Mouse (Mus musculus) hindbrain, embryonic 14.5 days (tissue): ENCODE results near the gene Kcnk12. TPM values are rescaled to one million over a fixed set of nuclear protein-coding genes. Genes with fewer than 3 reads are reported as not detected.
A peak's percentile ranks its signal among the peaks of the same experiment; 100 is the strongest.

Source experiments
- ATAC-seq: fragments of 200-750 bp; cut with Nextera tagmentation; 2 replicates; pipeline ENCODE4 v1.8.0; 2017; ENCODE audit warnings: moderate number of reproducible peaks, mild to moderate bottlenecking, moderate TSS enrichment, moderate library complexity; ENCODE audit not compliant: low FRiP score
- DNase-seq: peaks from one replicate; pipeline ENCODE4 v3.0.0-alpha.2; 2015; ENCODE audit warnings: low spot score
- H3K27ac ChIP-seq: fragments of 300-500 bp; sonication (generic); 2 replicates; pipeline ENCODE4 v1.5.1; 2014; ENCODE audit warnings: mild to moderate bottlenecking, moderate library complexity
- H3K27me3 ChIP-seq: fragments of 300-500 bp; sonication (generic); 2 replicates; pipeline ENCODE4 v1.6.1; 2014; ENCODE audit warnings: mild to moderate bottlenecking, low read length, mixed read lengths; ENCODE audit not compliant: control insufficient read depth, insufficient read depth
- H3K36me3 ChIP-seq: fragments of 300-500 bp; sonication (generic); replicated peaks from 2 replicates; pipeline ENCODE4 v1.6.1; 2014; ENCODE audit not compliant: control insufficient read depth, insufficient read depth
- H3K4me1 ChIP-seq: fragments of 300-500 bp; sonication (generic); replicated peaks from 2 replicates; pipeline ENCODE4 v1.6.1; 2014; ENCODE audit warnings: antibody characterized with exemption, low read length, mixed read lengths; ENCODE audit not compliant: control insufficient read depth, insufficient read depth
- H3K4me2 ChIP-seq: fragments of 300-500 bp; sonication (generic); replicated peaks from 2 replicates; pipeline ENCODE4 v1.6.1; 2014; ENCODE audit warnings: mild to moderate bottlenecking, moderate library complexity
- H3K4me3 ChIP-seq: fragments of 300-500 bp; sonication (generic); replicated peaks from 2 replicates; pipeline ENCODE4 v1.5.1; 2014; ENCODE audit warnings: mild to moderate bottlenecking, low read length
- H3K9ac ChIP-seq: fragments of 300-500 bp; sonication (generic); 2 replicates; pipeline ENCODE4 v1.6.1; 2014
- H3K9me3 ChIP-seq: fragments of 300-500 bp; sonication (generic); 2 replicates; pipeline ENCODE4 v1.6.1; 2016; ENCODE audit warnings: low read length; ENCODE audit not compliant: control insufficient read depth
- WGBS: fragments of 180-500 bp; shearing (Covaris S2); extraction: QIAGEN DNeasy Blood & Tissue Kit; methylation state at CpG from one replicate; pipeline ENCODE4 v1.1.7; 2014; 5-methylcytosine and 5-hydroxymethylcytosine counted together
- polyA plus RNA-seq: library from polyadenylated mRNA; unstranded; fragments of >200 nt; fragmentation: Nextera tagmentation; extraction: Ambion mirVana; gene quantifications from 2 replicates; pipeline ENCODE4 v1.2.1, GENCODE M21; 2014

Gene Kcnk12
- polyA plus RNA-seq = 1.1 and 1.3 TPM in 2 replicates

DNA sequence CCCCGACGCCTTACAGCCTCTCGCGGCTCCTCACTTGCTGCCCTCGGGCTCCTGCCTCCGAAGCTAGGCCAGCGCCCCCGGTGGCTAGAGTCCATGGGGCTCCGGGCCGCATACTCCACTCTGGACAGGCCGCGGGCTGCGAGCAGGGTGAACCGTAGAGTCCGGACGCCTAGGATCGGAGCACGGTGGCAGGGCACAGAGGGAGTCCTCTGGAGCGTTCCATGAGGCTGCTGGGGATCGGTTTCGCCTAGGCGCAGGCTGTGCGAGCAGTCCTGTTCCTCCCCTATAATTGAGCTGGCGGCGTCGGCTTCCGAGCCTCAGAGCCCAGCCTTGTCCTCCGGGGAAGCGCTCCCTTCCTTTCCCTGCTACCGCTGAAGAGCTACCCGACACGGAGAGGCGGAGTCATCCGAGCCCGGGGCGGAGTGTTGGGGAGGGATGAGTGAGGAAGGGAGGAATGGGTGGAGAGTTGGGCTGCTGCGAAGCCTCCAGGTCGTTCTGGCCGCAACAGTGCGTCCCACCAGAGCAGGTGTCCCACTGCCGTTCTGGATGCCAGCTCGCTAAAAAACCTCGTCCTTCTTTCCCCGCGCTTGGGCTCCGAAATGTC is at the start of gene Kcnk12:
Gene Kcnk12, minus strand, starts transcription at position 307 of the 604 bp plus-strand sequence.
- Histone ChIP-seq H3K27me3 (peaks cover 71% of the 10 kb centered on the region), H3K4me1 (peaks cover 21% of the 10 kb centered on the region), H3K9ac (peak within 1 kb of the TSS; percentile 52), H3K27ac (no peak within 1 kb of the TSS), H3K36me3 (no peaks in the 10 kb centered on the region), H3K9me3 (no peaks in the 10 kb centered on the region), H3K4me3 (peak within 1 kb of the TSS; percentile 52), H3K4me2 (peak within 1 kb of the TSS; percentile 98)
- ATAC-seq (peak; percentile 71), DNase-seq (peak; percentile 54)
- under 1% methylated on average over 45 of the region's 46 CpGs for whole genome bisulfite sequencing

DNA sequence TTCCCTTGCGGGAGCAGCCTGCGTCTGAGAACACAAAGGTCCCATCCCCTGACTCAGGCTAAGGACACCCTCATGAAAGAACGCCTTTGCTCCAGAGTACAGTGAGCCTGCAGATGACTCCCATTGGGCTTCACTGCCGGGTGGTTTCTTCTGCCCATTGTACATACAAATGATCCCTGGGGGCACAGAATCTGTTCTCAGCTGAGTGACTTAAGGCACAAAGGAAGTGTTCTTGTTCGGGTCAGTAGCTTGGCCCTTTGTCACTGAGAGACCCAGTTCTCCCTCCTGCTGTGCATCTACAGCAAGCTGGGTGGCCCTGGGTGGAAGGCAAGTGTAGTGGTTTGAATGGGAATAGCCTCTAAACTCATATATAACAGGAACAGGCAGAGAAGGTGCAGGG is 44.4 kb upstream of the Kcnk12 start:
- H3K4me2 ChIP-seq = no peak overlapping the region
- no peaks in the 10 kb centered on the region for H3K9me3 ChIP-seq
- H3K27ac ChIP-seq = no peak overlapping the region
- no peaks in the 10 kb centered on the region for H3K36me3 ChIP-seq
- ATAC-seq (no peak), DNase-seq (no peak)
- H3K4me3 ChIP-seq = no peak overlapping the region
- no peaks in the 10 kb centered on the region for H3K27me3 ChIP-seq
- H3K4me1 ChIP-seq = no peaks in the 10 kb centered on the region
- H3K9ac ChIP-seq = no peak overlapping the region
- 80% methylated on average over 5 of the region's 5 CpGs for WGBS

DNA sequence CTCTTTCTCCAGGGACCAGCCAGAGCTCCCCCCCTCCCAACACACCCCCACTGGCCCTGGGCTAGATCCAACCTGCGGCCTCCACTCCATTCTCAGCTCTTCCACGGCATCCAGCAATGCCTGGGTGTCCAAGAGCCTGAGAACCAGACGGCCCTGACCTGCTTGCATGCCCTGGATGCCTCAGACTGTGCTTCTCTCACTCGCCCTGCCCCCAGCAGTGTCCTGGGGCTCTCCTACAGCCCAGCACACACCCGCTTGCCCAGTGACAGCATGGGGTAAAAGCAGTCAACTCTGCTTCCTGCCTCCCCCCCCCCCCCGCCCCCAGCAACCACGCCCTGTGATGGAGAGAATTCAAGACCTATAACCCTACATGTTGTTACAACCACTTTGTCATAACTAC is 42.3 kb upstream of the Kcnk12 start:
- WGBS = 79% methylated on average over 7 of the region's 7 CpGs
- ATAC-seq = no peak
- Histone ChIP-seq H3K27ac (no peak overlapping the region), H3K4me3 (no peak overlapping the region), H3K4me1 (no peaks in the 10 kb centered on the region), H3K4me2 (no peak overlapping the region), H3K9ac (no peak overlapping the region), H3K36me3 (no peaks in the 10 kb centered on the region), H3K27me3 (no peaks in the 10 kb centered on the region), H3K9me3 (no peaks in the 10 kb centered on the region)
- DNase-seq = no peak

DNA sequence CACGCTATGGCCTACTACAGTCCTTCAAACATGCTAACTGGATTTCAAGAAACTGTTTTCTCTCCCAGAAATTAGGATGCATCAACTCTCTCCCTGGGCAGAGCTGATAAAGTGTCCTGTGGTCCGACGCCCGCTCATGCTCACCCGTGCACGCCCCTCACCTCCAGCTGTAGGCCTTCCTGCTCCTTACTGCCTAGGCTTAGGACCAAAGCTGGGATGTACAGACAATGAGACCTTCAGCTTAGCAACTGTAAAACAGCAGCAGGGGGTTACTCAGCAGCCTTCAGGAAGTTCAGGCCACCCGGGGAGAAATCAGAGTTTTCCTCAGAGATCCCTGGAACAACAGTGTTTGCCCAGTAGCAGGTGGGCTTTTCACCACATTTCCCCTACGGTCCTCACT is 37.1 kb upstream of the Kcnk12 start:
- no peaks in the 10 kb centered on the region for H3K27me3 ChIP-seq
- DNase-seq = no peak
- no peaks in the 10 kb centered on the region for H3K4me1 ChIP-seq
- H3K27ac ChIP-seq = no peak overlapping the region
- no peak overlapping the region for H3K4me3 ChIP-seq
- no peak overlapping the region for H3K4me2 ChIP-seq
- no peaks in the 10 kb centered on the region for H3K9me3 ChIP-seq
- H3K36me3 ChIP-seq = no peaks in the 10 kb centered on the region
- H3K9ac ChIP-seq = no peak overlapping the region
- no peak for ATAC-seq
- 25% methylated on average over 8 of the region's 8 CpGs for WGBS

DNA sequence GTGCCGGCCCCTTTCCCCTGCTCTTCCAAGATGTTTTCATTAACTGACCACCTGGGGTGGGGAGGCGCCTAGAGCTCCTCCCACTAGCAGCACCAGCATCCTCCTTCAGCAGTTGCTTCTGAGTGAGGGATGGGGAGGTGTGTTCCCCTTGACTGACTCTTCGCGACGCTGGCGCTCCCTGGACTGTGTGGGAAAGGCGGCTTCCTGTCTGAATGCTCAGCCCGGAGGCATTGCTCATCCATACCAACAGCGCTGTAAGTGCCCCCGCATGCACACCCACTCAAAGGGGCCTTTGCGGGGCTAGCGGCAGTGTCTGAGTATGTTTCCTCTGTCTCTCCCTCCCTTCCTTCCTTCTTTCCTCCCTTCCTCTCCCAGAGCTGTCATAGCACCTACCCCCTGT is 29.1 kb upstream of the Kcnk12 start:
- DNase-seq (no peak), ATAC-seq (no peak)
- Histone ChIP-seq H3K9me3 (no peaks in the 10 kb centered on the region), H3K9ac (no peak overlapping the region), H3K27ac (no peak overlapping the region), H3K36me3 (no peaks in the 10 kb centered on the region), H3K27me3 (peaks cover 2% of the 10 kb centered on the region; the same call in 1 of the 2 replicates), H3K4me1 (peaks cover 8% of the 10 kb centered on the region; the same call in 1 of the 2 replicates), H3K4me3 (no peak overlapping the region), H3K4me2 (peak overlapping the region; percentile 23)
- 22% methylated on average over 12 of the region's 12 CpGs for WGBS

DNA sequence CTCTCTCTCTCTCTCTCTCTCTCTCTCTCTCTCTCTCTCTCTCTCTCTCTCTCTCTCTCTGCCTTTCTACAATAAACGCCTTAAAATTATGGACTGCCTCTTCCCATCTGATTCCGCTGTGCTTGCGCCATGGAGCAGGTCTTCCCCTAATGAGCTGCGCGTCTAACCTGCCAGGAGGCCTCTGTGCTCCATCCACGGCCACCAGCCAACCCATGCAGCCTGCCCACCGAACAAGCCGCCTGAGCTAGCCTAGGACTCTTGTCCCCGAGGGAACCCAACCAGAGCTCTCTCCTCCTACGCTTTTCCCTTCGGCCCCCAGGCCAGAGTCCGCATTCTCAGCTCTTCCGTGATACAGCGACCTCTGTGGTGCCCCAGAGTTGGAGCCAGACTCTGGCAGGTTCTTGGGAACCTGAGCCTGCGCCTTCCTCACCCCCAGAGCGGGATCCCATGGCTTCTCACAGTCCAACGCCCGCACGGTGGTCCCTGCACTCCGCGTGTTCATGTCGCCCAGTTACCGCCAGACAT is 28.3 kb upstream of the Kcnk12 start:
- H3K4me3 ChIP-seq = no peak overlapping the region
- H3K27ac ChIP-seq = no peak overlapping the region
- H3K4me1 ChIP-seq = peaks cover 8% of the 10 kb centered on the region; the same call in 1 of the 2 replicates
- peak overlapping the region; percentile 33 for H3K4me2 ChIP-seq
- DNase-seq (no peak), ATAC-seq (no peak)
- peaks cover 2% of the 10 kb centered on the region; the same call in 1 of the 2 replicates for H3K27me3 ChIP-seq
- H3K9me3 ChIP-seq = no peaks in the 10 kb centered on the region
- no peak overlapping the region for H3K9ac ChIP-seq
- 24% methylated on average over 23 of the region's 23 CpGs for WGBS
- H3K36me3 ChIP-seq = no peaks in the 10 kb centered on the region

DNA sequence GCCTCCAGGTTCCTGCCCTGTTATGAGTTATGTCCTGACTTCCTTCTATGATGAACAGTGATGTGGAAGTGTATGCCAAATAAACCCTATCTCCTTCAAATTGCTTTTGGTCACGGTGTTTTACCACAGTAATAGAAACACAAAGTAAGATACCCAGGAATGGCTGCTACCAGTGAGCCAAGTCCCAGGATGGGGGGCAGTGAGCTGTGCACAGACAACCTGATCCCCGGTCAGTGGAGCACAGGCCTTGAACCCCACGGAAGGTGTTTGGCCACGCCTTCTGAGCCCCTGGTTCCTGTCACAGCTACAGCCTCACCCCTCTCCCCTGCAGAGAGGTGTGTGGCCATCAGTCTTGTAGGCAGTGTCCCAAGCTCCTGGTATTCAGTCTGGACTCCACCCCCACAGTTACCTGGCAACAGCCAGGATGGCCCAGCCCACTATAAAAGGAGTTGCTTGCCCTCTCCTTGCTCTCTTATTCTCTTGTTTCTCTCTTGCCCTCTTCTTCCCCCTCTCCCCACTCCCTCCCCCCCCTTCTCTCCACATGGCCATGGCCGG is 27.7 kb upstream of the Kcnk12 start:
- Histone ChIP-seq H3K4me1 (peaks cover 8% of the 10 kb centered on the region; the same call in 1 of the 2 replicates), H3K9me3 (no peaks in the 10 kb centered on the region), H3K4me3 (no peak overlapping the region), H3K36me3 (no peaks in the 10 kb centered on the region), H3K27me3 (peaks cover 2% of the 10 kb centered on the region; the same call in 1 of the 2 replicates), H3K9ac (no peak overlapping the region), H3K27ac (no peak overlapping the region), H3K4me2 (no peak overlapping the region)
- 38% methylated on average over 5 of the region's 5 CpGs for WGBS
- DNase-seq = no peak
- no peak for ATAC-seq

DNA sequence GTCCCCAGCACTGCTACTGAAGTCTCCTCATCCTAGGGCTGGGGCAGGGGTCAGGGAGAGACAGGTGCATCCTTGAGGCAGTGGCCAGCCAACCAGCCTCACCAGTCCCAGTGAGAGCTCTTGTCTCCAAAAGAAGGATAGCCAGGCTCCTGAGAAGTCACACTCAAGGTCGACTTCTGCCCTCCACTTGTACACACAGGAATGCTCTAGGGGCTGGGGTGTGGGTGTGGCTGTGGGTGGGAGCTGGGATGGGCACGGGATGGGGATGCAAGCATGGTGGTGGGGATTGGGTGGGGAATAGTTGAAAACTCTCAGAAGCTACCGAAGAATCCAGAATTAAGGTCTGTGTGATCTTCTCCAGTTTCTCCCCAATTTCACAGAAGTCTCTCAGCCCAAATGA is 25.2 kb upstream of the Kcnk12 start:
- Histone ChIP-seq H3K27ac (no peak overlapping the region), H3K36me3 (no peaks in the 10 kb centered on the region), H3K4me1 (peaks cover 8% of the 10 kb centered on the region; the same call in 1 of the 2 replicates), H3K27me3 (peaks cover 2% of the 10 kb centered on the region; the same call in 1 of the 2 replicates), H3K9ac (no peak overlapping the region), H3K4me3 (no peak overlapping the region), H3K4me2 (no peak overlapping the region), H3K9me3 (no peaks in the 10 kb centered on the region; the same call in 1 of the 2 replicates)
- DNase-seq = no peak
- WGBS = 88% methylated on average over 3 of the region's 3 CpGs
- no peak for ATAC-seq

DNA sequence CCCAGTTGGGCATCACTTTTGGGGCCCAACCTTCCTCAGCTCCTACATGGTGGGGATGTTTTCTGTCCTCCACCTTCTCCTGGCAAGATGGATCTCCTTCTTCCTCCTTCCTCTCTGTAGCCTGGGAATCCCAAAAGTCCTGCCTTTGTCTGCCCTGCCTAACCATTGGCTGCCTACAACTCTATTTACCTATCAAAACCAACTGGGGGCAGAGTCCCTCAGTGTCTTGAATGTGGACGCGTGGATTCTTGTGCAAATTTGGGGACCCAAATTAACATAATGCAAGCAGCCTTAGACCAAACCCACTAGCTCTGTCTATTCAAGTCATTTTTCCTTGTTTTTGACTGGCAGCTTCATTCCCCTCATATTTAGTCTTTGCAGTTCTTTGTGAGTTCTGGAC is 11.8 kb upstream of the Kcnk12 start:
- DNase-seq (no peak), ATAC-seq (no peak)
- Histone ChIP-seq H3K36me3 (no peaks in the 10 kb centered on the region), H3K9me3 (no peaks in the 10 kb centered on the region), H3K27me3 (no peaks in the 10 kb centered on the region), H3K27ac (no peak overlapping the region), H3K4me2 (no peak overlapping the region), H3K9ac (no peak overlapping the region), H3K4me3 (no peak overlapping the region), H3K4me1 (no peaks in the 10 kb centered on the region)
- WGBS = 42% methylated on average over 2 of the region's 2 CpGs
